Mouse (Mus musculus): Measurements from ENCODE around the gene Sbpl.
"Not testable (repeated sequence)": the region's sequence is repeated elsewhere in the genome, so short reads cannot be mapped to it uniquely, and the experiment has no call there.

The Sbpl gene

DNA sequence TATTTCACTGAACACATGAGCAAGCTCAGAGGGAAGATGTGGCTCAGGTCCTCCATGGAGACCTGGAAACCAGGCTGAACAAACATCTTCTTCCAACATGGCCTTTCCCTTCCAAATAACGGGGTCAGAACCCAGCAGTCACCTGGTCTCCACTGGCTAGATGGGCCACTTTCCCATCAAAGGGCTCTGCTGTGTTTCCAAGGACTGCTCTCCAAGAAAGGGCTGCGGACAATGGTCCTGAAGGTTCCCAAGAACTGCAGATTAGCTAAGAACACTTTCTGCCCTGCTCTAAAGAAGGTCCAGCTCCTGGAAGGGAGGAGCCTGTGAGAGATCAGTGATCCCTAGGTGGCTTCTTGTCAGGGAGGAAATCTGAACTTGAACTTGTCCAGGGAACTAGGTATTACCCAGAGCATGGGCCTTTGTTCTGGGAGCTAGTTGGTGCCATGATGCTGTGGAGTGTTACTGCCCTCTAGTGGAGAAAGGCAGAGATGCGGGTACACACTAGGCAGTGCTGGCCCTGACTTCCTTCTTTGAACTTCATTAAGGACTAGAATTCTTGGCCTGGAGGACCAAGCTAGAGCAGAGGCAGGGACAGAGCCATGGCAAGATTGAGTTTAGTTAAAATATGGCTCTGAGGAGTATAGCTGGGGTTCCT lies 5.1 kb upstream of the Sbpl start:
- peak; percentile 78 to 79 for DNase-seq

DNA sequence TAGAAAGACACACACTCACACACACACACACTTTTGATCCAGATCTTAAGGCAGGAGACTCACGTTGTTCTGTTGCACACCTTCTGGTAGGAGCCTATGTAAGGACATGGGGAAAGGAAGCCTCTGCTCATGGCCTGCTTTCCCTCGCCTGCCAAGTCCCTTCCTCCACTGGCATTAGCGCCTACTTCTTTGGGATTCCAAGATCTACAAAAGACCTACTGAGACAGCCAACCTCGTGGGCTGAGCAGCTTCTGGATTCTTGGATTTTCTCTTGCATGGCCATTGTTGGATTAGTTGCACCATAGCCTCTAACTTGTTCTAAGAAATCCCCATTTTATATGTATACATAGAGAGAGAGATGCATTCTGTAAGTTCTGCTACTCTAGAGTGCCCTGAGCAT lies 4.2 kb downstream of the Sbpl start:
- not testable (repeated sequence) for DNase-seq

DNA sequence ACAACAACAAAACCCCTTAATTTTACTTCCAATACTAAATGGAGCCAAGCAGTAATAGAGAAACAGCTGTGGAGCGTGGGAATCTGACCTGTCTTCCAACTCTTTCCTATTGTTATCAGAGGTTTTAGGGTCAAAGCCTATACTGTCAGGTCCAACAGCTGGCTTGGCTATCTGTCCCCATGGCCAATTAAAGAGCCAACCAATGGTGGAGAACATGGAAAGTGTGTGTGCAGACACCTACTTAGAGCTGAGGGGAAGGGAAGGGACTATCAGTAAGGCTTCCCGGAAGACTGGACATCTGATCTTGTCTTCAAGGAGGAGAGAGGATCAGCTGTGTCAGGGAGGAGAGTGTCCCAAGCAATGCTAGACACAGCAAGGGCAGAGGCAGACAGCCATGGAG lies 6.0 kb downstream of the Sbpl start:
- DNase-seq = no peak

DNA sequence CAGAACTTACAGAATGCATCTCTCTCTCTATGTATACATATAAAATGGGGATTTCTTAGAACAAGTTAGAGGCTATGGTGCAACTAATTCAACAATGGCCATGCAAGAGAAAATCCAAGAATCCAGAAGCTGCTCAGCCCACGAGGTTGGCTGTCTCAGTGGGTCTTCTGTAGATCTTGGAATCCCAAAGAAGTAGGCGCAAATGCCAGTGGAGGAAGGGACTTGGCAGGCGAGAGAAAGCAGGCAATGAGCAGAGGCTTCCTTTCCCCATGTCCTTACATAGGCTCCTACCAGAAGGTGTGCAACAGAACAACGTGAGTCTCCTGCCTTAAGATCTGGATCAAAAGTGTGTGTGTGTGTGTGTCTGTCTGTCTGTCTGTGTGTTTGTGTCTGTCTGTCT lies 7.6 kb downstream of the Sbpl start:
- not testable (repeated sequence) for DNase-seq

DNA sequence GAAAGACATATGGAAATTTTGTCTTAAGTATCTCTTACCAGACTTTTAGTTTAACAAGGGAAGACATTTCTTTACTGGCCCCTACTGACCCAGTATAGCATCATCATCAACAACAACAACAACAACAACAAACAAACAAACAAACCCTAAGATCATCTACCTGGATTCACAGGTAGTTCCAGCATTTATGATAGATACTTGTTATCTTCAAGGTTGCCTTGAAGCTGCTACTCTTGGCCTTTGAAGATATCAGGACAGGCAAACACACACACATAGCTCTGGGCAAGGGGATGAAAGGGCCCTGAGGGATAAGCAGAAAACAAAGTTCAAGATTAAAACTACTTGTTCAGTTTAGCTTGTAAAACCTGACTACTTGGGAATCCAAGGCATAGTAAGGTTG lies 13.7 kb downstream of the Sbpl start, which contains the start of gene Sbp:
Gene Sbp (plus strand): TSS at position 301 of the 400 bp plus-strand sequence.
- no peak for DNase-seq

DNA sequence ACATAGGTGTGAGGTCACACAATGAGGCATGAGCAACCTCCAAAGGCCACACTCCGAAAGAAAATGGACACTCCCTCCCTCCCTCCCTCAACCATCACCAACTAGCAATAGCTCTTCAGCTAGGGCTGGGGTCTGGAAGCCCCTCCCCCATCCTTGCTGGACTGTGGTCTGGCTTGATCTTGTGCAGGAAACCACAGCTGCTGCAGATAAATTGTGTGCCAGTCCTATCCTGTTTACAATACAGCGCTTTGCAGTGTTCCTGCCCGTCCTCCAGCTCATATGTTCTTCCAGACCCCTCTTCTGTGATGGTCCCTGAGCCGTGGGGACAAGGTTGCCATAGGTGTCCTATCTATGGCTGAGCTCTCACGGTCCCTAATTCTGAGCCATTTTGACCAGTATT lies 23.9 kb downstream of the Sbpl start:
- no peak for DNase-seq

DNA sequence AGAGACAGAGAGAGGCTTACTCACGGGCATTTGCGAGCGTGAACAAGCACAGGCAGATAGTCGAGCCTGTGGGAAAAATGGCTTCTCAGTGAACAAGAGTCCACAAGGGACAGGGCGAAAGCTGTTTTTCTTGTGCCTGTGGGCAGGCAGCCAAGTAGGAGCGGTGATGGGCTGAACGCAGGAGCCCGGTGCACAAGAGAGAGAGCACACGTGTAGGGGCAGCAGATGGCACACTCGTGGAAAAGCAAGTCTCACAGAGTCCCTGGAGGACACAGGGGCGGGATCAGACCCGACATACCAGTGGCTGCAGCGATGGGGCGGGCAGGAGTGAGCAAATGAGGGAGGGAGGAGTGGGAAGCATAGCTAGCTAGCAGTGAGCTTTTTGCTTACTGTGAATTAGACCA lies 30.0 kb downstream of the Sbpl start:
- peak; percentile 23 to 26 for DNase-seq

DNA sequence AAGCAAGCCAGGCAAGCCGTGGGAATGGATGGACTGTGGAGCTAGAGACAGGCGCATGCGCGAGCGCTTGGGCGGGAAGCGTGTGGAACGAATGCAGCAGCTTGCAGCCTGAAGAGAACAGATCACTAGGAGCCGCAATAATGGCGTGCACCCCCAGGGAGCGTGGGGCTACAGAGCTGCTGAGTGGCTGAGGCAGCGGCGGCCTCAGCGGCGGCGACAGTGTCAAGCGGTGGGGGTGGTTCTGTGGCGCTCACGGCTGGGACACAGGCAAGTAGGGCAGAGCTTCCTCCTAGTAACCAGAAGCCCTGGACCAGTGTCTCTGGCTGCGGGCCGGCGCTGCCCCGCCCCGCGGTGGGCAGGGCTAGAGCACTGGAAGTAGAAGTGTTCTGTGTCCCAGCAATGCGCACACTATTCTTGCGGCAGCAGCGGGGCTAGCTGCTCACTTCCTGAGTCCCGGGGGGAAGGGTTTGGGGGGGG lies 30.5 kb downstream of the Sbpl start:
- DNase-seq = peak; percentile 85

DNA sequence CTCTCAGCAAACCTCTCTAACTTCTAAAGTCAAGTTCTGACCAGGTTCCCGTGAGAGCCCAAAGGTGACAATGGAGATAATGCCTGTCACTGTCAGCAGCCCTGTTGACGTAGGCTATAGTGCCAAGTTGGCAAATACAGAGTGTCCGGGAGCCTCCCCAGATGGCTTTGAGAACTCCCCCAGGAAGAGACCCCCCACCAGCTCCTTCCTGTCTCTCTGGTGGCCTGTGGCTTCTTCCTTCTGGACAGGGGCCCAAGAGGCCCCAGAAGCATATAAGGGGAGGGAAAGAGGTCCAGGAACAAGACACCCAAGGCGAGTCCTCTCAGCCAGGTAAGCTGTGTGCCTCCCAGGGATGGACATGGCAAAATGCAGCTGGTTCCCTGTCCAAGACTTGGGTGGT lies 37.9 kb downstream of the Sbpl start, which contains the start of gene Dcpp3:
Gene Dcpp3 (plus strand): TSS at position 301 of the 400 bp plus-strand sequence.
- not testable (repeated sequence) for DNase-seq

Data from B cell, adult 2 months (primary cell).